Mouse (Mus musculus): Measurements from ENCODE around the gene Rad23a. TPM values are rescaled to one million over a fixed set of nuclear protein-coding genes. Genes with fewer than 3 reads are reported as not detected.

Gene Rad23a
- 82.5 and 118 TPM in 2 replicates for polyA plus RNA-seq (2012; rRNA removed; ENCODE audit: low replicate concordance)

GRCm38 (mm10) chr8:84840248-84840999, at the start of gene Rad23a:
Gene Rad23a, minus strand, starts transcription at chr8:84840665.

DNA sequence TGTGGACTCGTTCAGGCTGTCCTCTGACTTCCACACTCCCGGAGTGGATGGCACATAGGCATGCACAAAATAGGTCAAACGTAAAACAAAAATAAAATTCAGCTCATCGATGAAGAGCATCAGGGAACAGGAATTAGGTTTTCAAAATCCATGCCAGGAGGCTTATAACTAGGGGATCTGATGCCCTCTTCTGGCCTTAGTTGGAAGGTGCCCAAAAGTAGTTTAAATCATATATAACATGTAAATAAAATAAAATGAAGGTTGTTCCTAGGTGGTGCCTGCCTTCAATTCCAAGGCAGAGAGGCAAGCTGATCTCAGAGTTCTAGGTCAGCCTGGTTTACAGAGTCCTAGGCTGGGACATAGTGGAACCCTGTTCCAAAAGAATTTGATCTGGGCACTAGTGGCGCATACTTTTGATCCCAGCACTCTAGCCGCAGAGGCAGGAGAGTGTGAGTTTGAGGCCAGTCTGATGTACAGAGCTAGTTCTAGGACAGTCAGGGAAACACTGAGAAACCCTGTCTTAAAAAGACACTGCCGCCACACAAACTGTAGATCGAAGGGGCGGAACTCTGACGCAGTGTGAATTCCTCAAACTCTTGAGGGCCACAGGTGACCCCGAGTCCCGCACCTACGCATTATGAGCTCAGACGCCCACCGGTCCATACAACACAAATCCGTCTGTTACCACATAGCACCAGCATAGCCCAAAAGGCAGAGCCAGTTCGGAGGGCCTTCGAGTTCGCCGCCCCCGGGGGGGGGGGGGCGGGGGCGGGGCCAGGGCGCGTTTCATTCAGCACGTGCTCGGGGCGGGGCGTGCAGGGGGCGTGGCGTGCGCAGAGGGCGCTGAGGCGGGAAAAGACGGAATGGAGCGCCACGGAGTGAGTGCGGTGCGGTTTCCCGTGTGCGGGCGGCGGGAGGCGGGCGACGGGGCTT, 31.2 kb upstream of the Rad23a start, which contains the start of gene Syce2:
Gene Syce2, plus strand, starts transcription at position 736 of the 933 bp plus-strand sequence.

DNA sequence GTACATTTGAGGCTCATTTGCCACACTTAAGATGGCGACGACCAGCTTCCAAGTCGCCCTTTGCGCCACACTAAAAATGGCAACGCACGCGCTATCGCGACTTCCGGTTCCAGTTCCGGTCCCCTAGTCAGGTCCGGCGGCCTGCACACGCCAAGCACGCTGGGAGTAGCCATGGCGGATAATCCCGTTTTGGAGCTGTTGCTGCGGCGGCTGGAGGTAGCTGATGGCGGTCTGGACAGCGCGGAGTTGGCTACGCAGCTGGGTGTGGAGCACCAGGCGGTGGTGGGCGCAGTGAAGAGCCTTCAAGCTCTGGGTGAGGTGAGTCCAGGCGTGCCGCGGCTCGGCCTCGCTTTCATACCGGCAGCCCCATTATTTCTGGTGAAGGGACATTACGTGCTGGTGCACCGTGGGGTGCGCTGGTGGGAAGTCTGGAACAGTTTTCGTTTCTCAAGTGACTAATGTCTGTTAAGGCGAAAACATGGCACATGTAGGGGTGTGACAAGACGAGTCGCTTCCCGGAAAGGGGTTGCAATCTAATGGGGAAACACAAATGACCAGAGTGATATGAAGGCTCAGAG, 16.5 kb upstream of the Rad23a start, which contains the start of gene Farsa:
Gene Farsa, plus strand, starts transcription at position 126 of the 578 bp plus-strand sequence.

GRCm38 (mm10) chr8:84846722-84847572, 6.5 kb upstream of the Rad23a start, which contains the start of gene Calr:
Gene Calr, minus strand, starts transcription at chr8:84846934.

DNA sequence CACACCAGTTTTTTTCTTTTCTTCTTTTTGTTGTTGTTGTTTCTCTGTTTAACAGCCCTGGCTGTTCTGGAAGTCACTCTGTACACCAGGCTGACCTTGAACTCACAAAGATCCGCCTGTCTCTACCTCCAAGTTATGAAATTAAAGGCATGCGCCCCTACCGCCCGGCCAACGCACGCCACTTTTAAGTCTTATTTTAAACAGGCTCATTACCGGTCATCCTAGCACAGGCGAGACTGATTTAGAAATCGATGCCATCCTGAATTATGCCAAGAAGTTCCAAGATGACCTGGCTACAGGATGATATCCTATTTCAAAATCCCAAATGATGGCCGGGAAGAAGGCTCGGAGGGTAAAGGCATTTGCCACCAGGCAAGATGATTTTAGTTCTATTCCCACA, 9.0 kb downstream of the Rad23a start, which contains the start of gene Gadd45gip1:
Gene Gadd45gip1, plus strand, starts transcription at position 33 of the 400 bp plus-strand sequence.

GRCm38 (mm10) chr8:84822723-84823122, 17.7 kb downstream of the Rad23a start, which contains the start of gene Dand5:
Gene Dand5, minus strand, starts transcription at chr8:84822823.

DNA sequence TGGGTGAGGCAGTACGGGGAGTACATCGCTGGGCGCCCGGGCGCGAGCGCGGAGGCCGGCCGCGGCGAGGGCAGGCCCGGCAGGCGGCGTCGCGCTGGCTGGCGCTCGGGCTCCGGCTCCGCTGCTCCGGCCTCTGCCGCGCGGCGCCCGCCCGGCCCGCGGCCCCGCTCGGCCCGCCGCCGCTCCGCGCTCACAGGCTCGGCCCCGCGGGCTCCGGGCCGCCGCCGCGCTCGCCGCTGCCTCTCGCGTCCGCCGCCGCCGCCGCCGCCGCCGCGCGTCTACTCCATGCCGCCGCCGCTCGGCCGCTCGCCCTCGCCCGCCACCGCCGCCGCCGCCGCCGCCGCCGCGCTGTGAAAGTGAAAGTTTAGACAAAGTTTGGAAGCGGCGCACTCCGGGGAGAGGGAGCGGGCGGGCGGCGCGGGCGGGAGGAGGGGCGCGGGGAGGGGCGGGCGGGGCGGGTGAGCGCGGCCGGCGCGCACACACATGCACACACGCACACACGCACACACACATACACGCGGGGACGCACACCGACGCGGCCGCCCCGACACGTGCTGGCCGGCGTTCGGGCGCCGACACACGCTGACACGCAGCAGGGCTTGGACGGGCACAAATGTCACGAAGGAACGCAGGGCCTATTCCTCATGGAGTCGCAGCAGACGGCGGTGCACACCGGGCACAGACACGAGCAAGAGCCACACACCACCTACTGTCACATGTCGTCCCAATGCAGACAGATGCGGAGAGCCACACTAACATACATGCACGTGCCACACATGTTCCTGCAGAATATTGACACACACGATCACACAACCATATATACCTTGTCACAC, 40.2 kb downstream of the Rad23a start, which contains the start of gene Nfix:
Gene Nfix, minus strand, starts transcription at position 346 of the 833 bp plus-strand sequence.

Other genes with a start within 250 kb of the Rad23a start
- 10.0 and 33.4 TPM in 2 replicates for gene Ier2, start 177.8 kb downstream of the Rad23a start, polyA plus RNA-seq (2012; rRNA removed; ENCODE audit: low replicate concordance)
- gene Trmt1, start 154.4 kb downstream of the Rad23a start, polyA plus RNA-seq (2012; rRNA removed; ENCODE audit: low replicate concordance) = 97.6 and 166 TPM in 2 replicates
- gene Nacc1, start 152.8 kb downstream of the Rad23a start, polyA plus RNA-seq (2012; rRNA removed; ENCODE audit: low replicate concordance) = 89.1 and 102 TPM in 2 replicates
- 25.7 and 54.6 TPM in 2 replicates for gene Lyl1, start 139.2 kb downstream of the Rad23a start, polyA plus RNA-seq (2012; rRNA removed; ENCODE audit: low replicate concordance)
- 2.0 and 4.5 TPM in 2 replicates for gene G430095P16Rik, start 117.7 kb downstream of the Rad23a start, polyA plus RNA-seq (2012; rRNA removed; ENCODE audit: low replicate concordance)
- 59.5 and 91.6 TPM in 2 replicates for gene Nfix, start 40.3 kb downstream of the Rad23a start, polyA plus RNA-seq (2012; rRNA removed; ENCODE audit: low replicate concordance)
- gene Dand5, start 17.8 kb downstream of the Rad23a start, polyA plus RNA-seq (2012; rRNA removed; ENCODE audit: low replicate concordance) = 2.4 and 2.9 TPM in 2 replicates
- gene Gadd45gip1, start 9.1 kb downstream of the Rad23a start, polyA plus RNA-seq (2012; rRNA removed; ENCODE audit: low replicate concordance) = 13.8 and 69.9 TPM in 2 replicates
- gene Calr, start 6.3 kb upstream of the Rad23a start, polyA plus RNA-seq (2012; rRNA removed; ENCODE audit: low replicate concordance) = 159 and 214 TPM in 2 replicates
- gene Farsa, start 16.3 kb upstream of the Rad23a start, polyA plus RNA-seq (2012; rRNA removed; ENCODE audit: low replicate concordance) = 45.3 and 57.4 TPM in 2 replicates
- gene Syce2, start 31.4 kb upstream of the Rad23a start, polyA plus RNA-seq (2012; rRNA removed; ENCODE audit: low replicate concordance) = 0.81 and 0.99 TPM in 2 replicates
- gene Gcdh, start 53.3 kb upstream of the Rad23a start, polyA plus RNA-seq (2012; rRNA removed; ENCODE audit: low replicate concordance) = 105 and 190 TPM in 2 replicates
- 0.16 and 0.51 TPM in 2 replicates for gene Klf1, start 61.3 kb upstream of the Rad23a start, polyA plus RNA-seq (2012; rRNA removed; ENCODE audit: low replicate concordance)
- gene Dnase2a, start 67.9 kb upstream of the Rad23a start, polyA plus RNA-seq (2012; rRNA removed; ENCODE audit: low replicate concordance) = 41.2 and 44.9 TPM in 2 replicates
- gene Mast1, start 96.7 kb upstream of the Rad23a start, polyA plus RNA-seq (2012; rRNA removed; ENCODE audit: low replicate concordance) = 0.14 and 0.35 TPM in 2 replicates
- not detected in 2 replicates for gene Rtbdn, start 106.3 kb upstream of the Rad23a start, polyA plus RNA-seq (2012; rRNA removed; ENCODE audit: low replicate concordance)
- 2.1 TPM in 1 of 2 replicates, not detected in the other for gene Gm49661, start 128.8 kb upstream of the Rad23a start, polyA plus RNA-seq (2012; rRNA removed; ENCODE audit: low replicate concordance)
- 111 and 179 TPM in 2 replicates for gene Prdx2, start 128.9 kb upstream of the Rad23a start, polyA plus RNA-seq (2012; rRNA removed; ENCODE audit: low replicate concordance)
- gene Rnaseh2a, start 129.1 kb upstream of the Rad23a start, polyA plus RNA-seq (2012; rRNA removed; ENCODE audit: low replicate concordance) = 44.4 and 48.4 TPM in 2 replicates
- gene Junb, start 138.1 kb upstream of the Rad23a start, polyA plus RNA-seq (2012; rRNA removed; ENCODE audit: low replicate concordance) = 50.5 and 206 TPM in 2 replicates
- gene Hook2, start 149.9 kb upstream of the Rad23a start, polyA plus RNA-seq (2012; rRNA removed; ENCODE audit: low replicate concordance) = 7.7 and 9.8 TPM in 2 replicates
- gene Best2, start 173.9 kb upstream of the Rad23a start, polyA plus RNA-seq (2012; rRNA removed; ENCODE audit: low replicate concordance) = 0.11 TPM in 1 of 2 replicates, not detected in the other
- 106 and 148 TPM in 2 replicates for gene Asna1, start 184.6 kb upstream of the Rad23a start, polyA plus RNA-seq (2012; rRNA removed; ENCODE audit: low replicate concordance)
- 44.8 and 82.2 TPM in 2 replicates for gene Trir, start 186.2 kb upstream of the Rad23a start, polyA plus RNA-seq (2012; rRNA removed; ENCODE audit: low replicate concordance)
- 63.6 and 82.2 TPM in 2 replicates for gene Tnpo2, start 196.2 kb upstream of the Rad23a start, polyA plus RNA-seq (2012; rRNA removed; ENCODE audit: low replicate concordance)
- 39.5 and 40.0 TPM in 2 replicates for gene Fbxw9, start 219.4 kb upstream of the Rad23a start, polyA plus RNA-seq (2012; rRNA removed; ENCODE audit: low replicate concordance)
- not detected in 2 replicates for gene Gm5741, start 227.3 kb upstream of the Rad23a start, polyA plus RNA-seq (2012; rRNA removed; ENCODE audit: low replicate concordance)
- gene Dhps, start 231.1 kb upstream of the Rad23a start, polyA plus RNA-seq (2012; rRNA removed; ENCODE audit: low replicate concordance) = 37.4 and 72.8 TPM in 2 replicates
- gene Wdr83os, start 240.1 kb upstream of the Rad23a start, polyA plus RNA-seq (2012; rRNA removed; ENCODE audit: low replicate concordance) = 123 and 209 TPM in 2 replicates
- gene Wdr83, start 240.6 kb upstream of the Rad23a start, polyA plus RNA-seq (2012; rRNA removed; ENCODE audit: low replicate concordance) = 25.9 and 27.9 TPM in 2 replicates
- gene Man2b1, start 242.6 kb upstream of the Rad23a start, polyA plus RNA-seq (2012; rRNA removed; ENCODE audit: low replicate concordance) = 95.4 and 120 TPM in 2 replicates

All from mammary gland, adult 2 months (tissue).